Mouse (Mus musculus): ENCODE measurements at regions not wholly inside any gene's neighbourhood (a gene's known extent, or its start where the extent isn't known, plus 50 kb on each side); places are given as distances from the start of the nearest gene placed in this dataset.

DNA sequence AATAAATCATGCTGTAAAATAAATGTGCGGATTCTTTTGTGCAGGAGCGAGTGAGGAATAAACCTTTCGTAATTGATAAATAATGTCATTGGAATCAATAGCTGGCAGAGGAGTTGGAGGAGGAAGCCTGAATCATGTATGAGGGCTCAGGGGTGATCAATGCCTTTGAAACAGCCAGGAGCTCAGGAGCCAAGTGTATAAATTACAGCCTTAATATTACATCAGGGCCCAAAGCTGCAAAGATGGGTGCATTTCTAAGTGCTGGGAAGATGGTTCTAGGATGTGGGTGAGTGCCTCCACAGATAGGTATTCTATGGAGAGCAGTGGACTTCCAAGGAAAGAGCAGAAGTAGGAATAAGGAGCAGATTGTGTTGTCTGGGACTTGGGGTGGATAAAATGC is 417.0 kb downstream of the Cdk5rap2 start:
- no peak for ATAC-seq (ENCODE audit: insufficient read depth)
- Histone ChIP-seq H3K36me3 (replicated peaks; ENCODE audit: control insufficient read depth, insufficient read depth, low read depth) (no peaks in the 10 kb centered on the region), H3K4me2 (ENCODE audit: low read depth) (no peak overlapping the region), H3K9ac (replicated peaks) (no peak overlapping the region), H3K4me1 (replicated peaks; ENCODE audit: control insufficient read depth in 2 of 2, insufficient read depth in 2 of 2, low read length in 1 of 2) (no peaks in the 10 kb centered on the region), H3K27ac (no peak overlapping the region), H3K4me3 (ENCODE audit: insufficient read depth in 1 of 2, low read depth in 2 of 2, low read length in 2 of 2) (no peak overlapping the region), H3K27me3 (ENCODE audit: control insufficient read depth, insufficient read depth, low read length) (no peaks in the 10 kb centered on the region), H3K9me3 (ENCODE audit: control insufficient read depth, low read length) (no peaks in the 10 kb centered on the region)
- TF ChIP-seq EP300 (IDR thresholded peaks at IDR 0.05; ENCODE audit: low read depth) (no peak), CTCF (IDR thresholded peaks at IDR 0.05; ENCODE audit: low read depth) (no peak)
- no peak for DNase-seq (ENCODE audit: low read depth in 3 of 3, low spot score in 3 of 3)
- whole genome bisulfite sequencing (ENCODE audit: insufficient replicate concordance), result 71% methylated on average over 3 of the region's 3 CpGs

GRCm38 (mm10) chr4:69974208-69974607 is 436.0 kb downstream of the Cdk5rap2 start:
- no peak for TF ChIP-seq EP300 (IDR thresholded peaks at IDR 0.05; ENCODE audit: low read depth)
- TF ChIP-seq CTCF (IDR thresholded peaks at IDR 0.05; ENCODE audit: low read depth), result no peak
- Histone ChIP-seq H3K27ac (no peak overlapping the region), H3K9ac (replicated peaks) (no peak overlapping the region), H3K36me3 (replicated peaks; ENCODE audit: control insufficient read depth, insufficient read depth, low read depth) (no peaks in the 10 kb centered on the region), H3K27me3 (ENCODE audit: control insufficient read depth, insufficient read depth, low read length) (no peaks in the 10 kb centered on the region), H3K4me3 (ENCODE audit: insufficient read depth in 1 of 2, low read depth in 2 of 2, low read length in 2 of 2) (no peak overlapping the region), H3K9me3 (ENCODE audit: control insufficient read depth, low read length) (no peaks in the 10 kb centered on the region), H3K4me2 (ENCODE audit: low read depth) (no peak overlapping the region), H3K4me1 (replicated peaks; ENCODE audit: control insufficient read depth in 2 of 2, insufficient read depth in 2 of 2, low read length in 1 of 2) (no peaks in the 10 kb centered on the region)
- DNase-seq (ENCODE audit: low read depth in 3 of 3, low spot score in 3 of 3) (no peak), ATAC-seq (ENCODE audit: insufficient read depth) (no peak)
- WGBS (ENCODE audit: insufficient replicate concordance), result 29% methylated on average over 2 of the region's 2 CpGs

GRCm38 (mm10) chr4:69973566-69973965 is 436.7 kb downstream of the Cdk5rap2 start:
- H3K4me2 ChIP-seq (ENCODE audit: low read depth), result no peak overlapping the region
- no peaks in the 10 kb centered on the region for H3K4me1 ChIP-seq (replicated peaks; ENCODE audit: control insufficient read depth in 2 of 2, insufficient read depth in 2 of 2, low read length in 1 of 2)
- WGBS (ENCODE audit: insufficient replicate concordance), result 54% methylated on average over 6 of the region's 6 CpGs
- no peak for DNase-seq (ENCODE audit: low read depth in 3 of 3, low spot score in 3 of 3)
- no peak overlapping the region for H3K27ac ChIP-seq
- H3K9me3 ChIP-seq (ENCODE audit: control insufficient read depth, low read length), result no peaks in the 10 kb centered on the region
- ATAC-seq (ENCODE audit: insufficient read depth), result no peak
- no peaks in the 10 kb centered on the region for H3K27me3 ChIP-seq (ENCODE audit: control insufficient read depth, insufficient read depth, low read length)
- no peak overlapping the region for H3K9ac ChIP-seq (replicated peaks)
- no peaks in the 10 kb centered on the region for H3K36me3 ChIP-seq (replicated peaks; ENCODE audit: control insufficient read depth, insufficient read depth, low read depth)
- TF ChIP-seq EP300 (IDR thresholded peaks at IDR 0.05; ENCODE audit: low read depth), result no peak
- TF ChIP-seq CTCF (IDR thresholded peaks at IDR 0.05; ENCODE audit: low read depth), result no peak
- no peak overlapping the region for H3K4me3 ChIP-seq (ENCODE audit: insufficient read depth in 1 of 2, low read depth in 2 of 2, low read length in 2 of 2)

- ATAC-seq (ENCODE audit: insufficient read depth) (no peak), DNase-seq (ENCODE audit: low read depth in 3 of 3, low spot score in 3 of 3) (no peak)
- Histone ChIP-seq H3K9me3 (ENCODE audit: control insufficient read depth, low read length) (no peaks in the 10 kb centered on the region), H3K4me3 (ENCODE audit: insufficient read depth in 1 of 2, low read depth in 2 of 2, low read length in 2 of 2) (no peak overlapping the region), H3K27ac (no peak overlapping the region), H3K27me3 (ENCODE audit: control insufficient read depth, insufficient read depth, low read length) (no peaks in the 10 kb centered on the region), H3K4me2 (ENCODE audit: low read depth) (no peak overlapping the region), H3K36me3 (replicated peaks; ENCODE audit: control insufficient read depth, insufficient read depth, low read depth) (no peaks in the 10 kb centered on the region), H3K4me1 (replicated peaks; ENCODE audit: control insufficient read depth in 2 of 2, insufficient read depth in 2 of 2, low read length in 1 of 2) (no peaks in the 10 kb centered on the region), H3K9ac (replicated peaks) (no peak overlapping the region)
- WGBS (ENCODE audit: insufficient replicate concordance), result 43% methylated on average over 3 of the region's 3 CpGs
- TF ChIP-seq EP300 (IDR thresholded peaks at IDR 0.05; ENCODE audit: low read depth) (no peak), CTCF (IDR thresholded peaks at IDR 0.05; ENCODE audit: low read depth) (no peak)
These were observed 438.5 kb downstream of the Cdk5rap2 start for GRCm38 (mm10) chr4:69971721-69972120.

- no peak for TF ChIP-seq CTCF (IDR thresholded peaks at IDR 0.05; ENCODE audit: low read depth)
- no peak for TF ChIP-seq EP300 (IDR thresholded peaks at IDR 0.05; ENCODE audit: low read depth)
- DNase-seq (ENCODE audit: low read depth in 3 of 3, low spot score in 3 of 3), result no peak
- no peaks in the 10 kb centered on the region for H3K27me3 ChIP-seq (ENCODE audit: control insufficient read depth, insufficient read depth, low read length)
- H3K4me1 ChIP-seq (replicated peaks; ENCODE audit: control insufficient read depth in 2 of 2, insufficient read depth in 2 of 2, low read length in 1 of 2), result no peaks in the 10 kb centered on the region
- 60% methylated on average over 1 of the region's 1 CpGs for WGBS (ENCODE audit: insufficient replicate concordance)
- H3K36me3 ChIP-seq (replicated peaks; ENCODE audit: control insufficient read depth, insufficient read depth, low read depth), result no peaks in the 10 kb centered on the region
- no peaks in the 10 kb centered on the region for H3K9me3 ChIP-seq (ENCODE audit: control insufficient read depth, low read length)
- H3K4me2 ChIP-seq (ENCODE audit: low read depth), result no peak overlapping the region
- H3K9ac ChIP-seq (replicated peaks), result no peak overlapping the region
- no peak overlapping the region for H3K27ac ChIP-seq
- ATAC-seq (ENCODE audit: insufficient read depth), result no peak
- no peak overlapping the region for H3K4me3 ChIP-seq (ENCODE audit: insufficient read depth in 1 of 2, low read depth in 2 of 2, low read length in 2 of 2)
These were observed 441.8 kb downstream of the Cdk5rap2 start for GRCm38 (mm10) chr4:69968424-69968823.

Measured in liver, embryonic 14.5 days (tissue).